Mouse (Mus musculus) heart, adult 2 months (tissue): Measurements from ENCODE around the gene Ube2dnl1. TPM values are rescaled to one million over a fixed set of nuclear protein-coding genes. Genes with fewer than 3 reads are reported as not detected.

Source experiments
- DNase-seq, 2 experiments: peaks; one replicate each; pipeline ENCODE4 v3.0.0; 2021
- H3K27ac ChIP-seq: fragments of 200-600 bp; 2 replicates; pipeline ENCODE4 v1.8.1; 2022
- H3K27me3 ChIP-seq: fragments of 200-500 bp; 2 replicates; pipeline ENCODE4 v1.6.1; 2012; ENCODE audit warnings: mild to moderate bottlenecking, low read length, inconsistent platforms, mixed read lengths; ENCODE audit not compliant: control insufficient read depth, insufficient read depth
- H3K36me3 ChIP-seq: fragments of 200-500 bp; 2 replicates; pipeline ENCODE4 v1.6.1; 2012; ENCODE audit warnings: low read length, inconsistent platforms; ENCODE audit not compliant: control insufficient read depth, insufficient read depth
- H3K4me1 ChIP-seq: fragments of 200-500 bp; 2 replicates; pipeline ENCODE4 v1.6.1; 2011; ENCODE audit warnings: low read length; ENCODE audit not compliant: control insufficient read depth, insufficient read depth
- H3K4me3 ChIP-seq: fragments of 200-600 bp; 2 replicates; pipeline ENCODE4 v1.8.1; 2022
- H3K79me2 ChIP-seq: fragments of 200-500 bp; replicated peaks from 2 replicates; pipeline ENCODE4 v1.6.1; 2012; ENCODE audit warnings: mild to moderate bottlenecking, inconsistent platforms, low read length, moderate library complexity, mixed read lengths; ENCODE audit not compliant: control insufficient read depth, insufficient read depth
- H3K9ac ChIP-seq: fragments of 200-500 bp; 2 replicates; pipeline ENCODE4 v1.6.1; 2012; ENCODE audit warnings: low read depth, mild to moderate bottlenecking, control low read depth, inconsistent platforms, low read length, mixed read lengths
- CTCF ChIP-seq: fragments of 200-600 bp; IDR thresholded peaks from 2 replicates; pipeline ENCODE4 v1.8.1; 2022; ENCODE audit warnings: antibody characterized with exemption, mild to moderate bottlenecking, moderate library complexity
- EP300 ChIP-seq: fragments of 200-500 bp; IDR thresholded peaks from 2 replicates; pipeline ENCODE4 v1.6.1; 2011; ENCODE audit warnings: low read depth, low read length, control low read depth; ENCODE audit not compliant: insufficient read depth
- POLR2A ChIP-seq: fragments of 200-500 bp; IDR thresholded peaks from 2 replicates; pipeline ENCODE4 v1.6.1; 2011; ENCODE audit warnings: mild to moderate bottlenecking, low read depth, low read length, control low read depth; ENCODE audit not compliant: insufficient read depth
- WGBS: fragments of 180-500 bp; shearing (Covaris S2); methylation state at CpG from one replicate; pipeline ENCODE4 v1.1.7; 2018; 5-methylcytosine and 5-hydroxymethylcytosine counted together
- intact Hi-C: fragments of 180-260 bp; cut with DNase I; formaldehyde crosslinking; loops from one replicate; pipeline ENCODE4 v1.15.1; 2025
- long read RNA-seq: library from polyadenylated mRNA; stranded (forward); transcript quantifications from one replicate; pipeline ENCODE4 v2.0.0, GENCODE M21; 2021
- polyA plus RNA-seq: library from polyadenylated mRNA; depleted of rRNA; stranded (reverse); fragments of >200 nt; gene quantifications from 2 replicates; pipeline ENCODE4 v1.2.3, GENCODE M21; 2012; rRNA removed
- total RNA-seq, 2 experiments: library from RNA; stranded (reverse); gene quantifications; 2 replicates each; pipeline ENCODE4 v1.2.3; 2021

Gene Ube2dnl1
- total RNA-seq (not detected), polyA plus RNA-seq (not detected in 2 replicates)
- long read RNA-seq = 0 reads

GRCm38 (mm10) chrX:114904712-114905111 is at the start of gene Ube2dnl1:
Gene Ube2dnl1 (plus strand): TSS chrX:114905012.
- Histone ChIP-seq H3K4me1 (no peaks in the 10 kb centered on the region), H3K36me3 (no peaks in the 10 kb centered on the region), H3K4me3 (no peak within 1 kb of the TSS), H3K79me2 (no peaks in the 10 kb centered on the region), H3K27me3 (no peaks in the 10 kb centered on the region), H3K27ac (no peak within 1 kb of the TSS), H3K9ac (no peak within 1 kb of the TSS)
- WGBS = 74% methylated on average over 5 of the region's 5 CpGs
- no peak for DNase-seq
- intact Hi-C loops = no loop called here
- TF ChIP-seq CTCF (no peak), EP300 (no peak), POLR2A (no peak)

DNA sequence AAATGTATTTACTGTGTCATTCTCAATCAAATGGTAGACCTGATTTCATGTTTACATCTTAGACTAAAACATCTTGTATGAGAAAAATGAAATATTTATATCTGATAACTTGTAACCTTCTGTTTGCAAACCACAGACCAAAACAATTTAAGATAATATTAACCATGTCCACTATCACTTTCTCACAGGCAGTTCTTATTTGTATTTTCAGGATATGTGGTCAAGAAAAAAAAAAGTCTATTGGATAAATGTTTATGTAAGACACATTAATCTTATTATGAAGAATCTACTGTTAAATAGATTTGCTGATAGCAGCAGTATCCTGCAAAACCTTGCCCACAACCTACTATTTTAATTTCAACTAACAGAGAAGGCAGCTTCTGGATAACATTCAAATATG is 9.3 kb upstream of the Ube2dnl1 start:
- no peak for DNase-seq
- Histone ChIP-seq H3K27me3 (no peaks in the 10 kb centered on the region), H3K36me3 (no peaks in the 10 kb centered on the region), H3K4me1 (no peaks in the 10 kb centered on the region), H3K79me2 (no peaks in the 10 kb centered on the region), H3K9ac (no peak overlapping the region), H3K27ac (no peak overlapping the region), H3K4me3 (no peak overlapping the region)
- intact Hi-C loops = no loop called here
- TF ChIP-seq CTCF = no peak
- no peak for TF ChIP-seq EP300
- no peak for TF ChIP-seq POLR2A

DNA sequence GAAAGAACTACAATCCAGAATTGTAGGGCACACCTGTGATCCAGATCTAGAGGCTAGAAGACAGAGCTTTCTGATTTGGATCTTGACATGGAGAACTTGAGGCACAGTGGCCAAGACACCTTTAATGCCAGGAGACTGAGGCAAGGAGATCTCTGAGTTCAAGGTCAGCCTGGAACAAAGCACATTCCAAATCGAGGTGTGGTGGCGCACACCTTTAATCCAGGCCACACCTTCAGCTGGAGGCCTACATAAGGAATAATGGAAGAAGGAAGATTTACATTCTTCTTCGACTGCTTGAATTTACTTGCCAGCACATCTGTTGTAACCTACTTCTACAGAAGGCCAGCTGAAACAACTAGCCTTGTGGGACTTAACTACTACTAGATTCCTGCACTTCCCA is 7.3 kb upstream of the Ube2dnl1 start:
- no peak for DNase-seq
- TF ChIP-seq CTCF (no peak), EP300 (no peak), POLR2A (no peak)

GRCm38 (mm10) chrX:114903391-114903790 is 1.4 kb upstream of the Ube2dnl1 start:
- no peaks in the 10 kb centered on the region for H3K4me1 ChIP-seq
- no peaks in the 10 kb centered on the region for H3K27me3 ChIP-seq
- TF ChIP-seq POLR2A (no peak), CTCF (no peak), EP300 (no peak)
- no peaks in the 10 kb centered on the region for H3K79me2 ChIP-seq
- intact Hi-C loops = no loop called here
- DNase-seq = no peak
- no peaks in the 10 kb centered on the region for H3K36me3 ChIP-seq
- H3K27ac ChIP-seq = no peak overlapping the region
- H3K4me3 ChIP-seq = no peak overlapping the region
- H3K9ac ChIP-seq = no peak overlapping the region

More for the DNA sequence above, 7.3 kb upstream of the Ube2dnl1 start:
- H3K79me2 ChIP-seq = no peaks in the 10 kb centered on the region
- 89% methylated on average over 3 of the region's 3 CpGs for WGBS
- H3K4me1 ChIP-seq = no peaks in the 10 kb centered on the region
- no peak overlapping the region for H3K9ac ChIP-seq
- intact Hi-C loops = no loop called here
- H3K27ac ChIP-seq = no peak overlapping the region
- H3K4me3 ChIP-seq = no peak overlapping the region
- no peaks in the 10 kb centered on the region for H3K27me3 ChIP-seq
- H3K36me3 ChIP-seq = no peaks in the 10 kb centered on the region

- Histone ChIP-seq H3K27me3 (no peaks in the 10 kb centered on the region), H3K4me1 (no peaks in the 10 kb centered on the region), H3K27ac (no peak within 1 kb of the TSS), H3K9ac (no peak within 1 kb of the TSS), H3K4me3 (no peak within 1 kb of the TSS), H3K36me3 (no peaks in the 10 kb centered on the region), H3K79me2 (no peaks in the 10 kb centered on the region)
- DNase-seq = no peak
- 33% methylated on average over 1 of the region's 1 CpGs for WGBS
- TF ChIP-seq EP300 (no peak), POLR2A (no peak), CTCF (no peak)
- intact Hi-C loops = no loop called here
Measured at GRCm38 (mm10) chrX:114907282-114907681, 2.5 kb downstream of the Ube2dnl1 start, which contains the start of gene Ube2dnl2. Gene Ube2dnl2 (plus strand): TSS chrX:114907582.

GRCm38 (mm10) chrX:114955066-114955465 is 50.3 kb downstream of the Ube2dnl1 start:
- intact Hi-C loops = no loop called here
- Histone ChIP-seq H3K27me3 (no peaks in the 10 kb centered on the region), H3K4me1 (no peaks in the 10 kb centered on the region), H3K4me3 (no peak overlapping the region), H3K79me2 (no peaks in the 10 kb centered on the region), H3K27ac (no peak overlapping the region), H3K9ac (no peak overlapping the region), H3K36me3 (no peaks in the 10 kb centered on the region)
- 16% methylated on average over 1 of the region's 1 CpGs for WGBS
- TF ChIP-seq EP300 (no peak), POLR2A (no peak), CTCF (no peak)
- no peak for DNase-seq

Other genes starting within 250 kb of the Ube2dnl1 start
- not detected for gene Ube2dnl2, start 2.6 kb downstream of the Ube2dnl1 start, total RNA-seq
- not detected in 2 replicates for gene Ube2dnl2, start 2.6 kb downstream of the Ube2dnl1 start, polyA plus RNA-seq